Mouse (Mus musculus) CD8-positive naive resting alpha-beta T cell, adult 57 days (primary cell): ENCODE data around the gene Lsm5. TPM values are rescaled to one million over a fixed set of nuclear protein-coding genes. Genes with fewer than 3 reads are reported as not detected.

ENCODE experiments used
- total RNA-seq: library from RNA; stranded (reverse); gene quantifications from one replicate; pipeline ENCODE4 v1.2.4, GENCODE M21; 2023

Lsm5 gene
- 32.9 TPM for total RNA-seq

GRCm38 (mm10) chr6:56703931-56704900 is at the start of gene Lsm5:
Lsm5 (minus strand) TSS chr6:56704710.

GRCm38 (mm10) chr6:56714574-56715269 is 10.2 kb upstream of the Lsm5 start, which contains the start of gene Avl9:
Avl9 (plus strand) TSS chr6:56714899.

Other genes starting within 250 kb of the Lsm5 start
- not detected for gene Pde1c, start 135.6 kb downstream of the Lsm5 start, total RNA-seq
- gene Avl9, start 10.2 kb upstream of the Lsm5 start, total RNA-seq = 94.9 TPM
- gene Kbtbd2, start 93.1 kb upstream of the Lsm5 start, total RNA-seq = 95.0 TPM
- not detected for gene Fkbp9, start 127.3 kb upstream of the Lsm5 start, total RNA-seq
- gene Nt5c3, start 219.2 kb upstream of the Lsm5 start, total RNA-seq = 51.7 TPM
- 0.24 TPM for gene Vmn1r4, start 219.3 kb upstream of the Lsm5 start, total RNA-seq